Mouse (Mus musculus) spleen, postnatal 4 days (tissue): ENCODE data around the gene Tdg.
"Not testable (repeated sequence)": the region's sequence is repeated elsewhere in the genome, so short reads cannot be mapped to it uniquely, and the experiment has no call there.

Experiments
- DNase-seq, 2 experiments: peaks; one replicate each; pipeline ENCODE4 v3.0.0; 2022; ENCODE audit warnings: low spot score in 2 of 2

Gene Tdg

DNA sequence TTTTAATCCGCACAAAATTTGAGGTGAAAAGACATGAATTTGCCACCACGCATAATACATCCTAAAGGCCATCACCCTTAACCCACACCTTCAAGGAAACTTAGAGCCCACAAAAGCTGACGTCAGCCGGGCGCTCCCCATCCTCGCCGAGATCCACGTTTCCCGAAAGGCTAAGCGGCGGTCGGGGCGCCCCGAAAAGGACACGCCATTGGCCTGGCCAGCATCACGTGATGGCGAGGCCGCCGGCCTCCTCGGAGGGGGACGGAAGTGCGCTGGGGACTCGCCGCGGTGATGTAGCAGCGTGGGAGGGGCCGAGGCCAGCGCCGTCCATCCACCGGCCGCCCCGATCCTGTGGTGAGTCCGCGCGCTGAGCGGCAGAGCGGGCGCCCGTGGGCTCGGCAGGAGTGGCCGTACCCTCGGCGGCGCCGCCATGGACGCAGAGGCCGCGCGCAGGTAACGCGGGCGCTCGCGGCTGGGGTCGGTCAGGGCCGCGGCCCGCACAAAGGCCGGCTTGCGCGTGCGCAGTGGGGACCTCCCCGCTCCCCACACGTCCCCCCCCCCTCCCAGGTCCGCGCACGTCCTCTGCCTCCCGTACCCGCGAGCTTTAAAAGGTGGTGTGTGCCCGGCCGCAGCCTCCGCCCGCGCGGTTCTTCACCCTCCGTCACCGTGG is at the start of gene Tdg:
Tdg (plus strand) TSS at position 243 of the 670 bp plus-strand sequence.
- peak; percentile 91 to 92 for DNase-seq

DNA sequence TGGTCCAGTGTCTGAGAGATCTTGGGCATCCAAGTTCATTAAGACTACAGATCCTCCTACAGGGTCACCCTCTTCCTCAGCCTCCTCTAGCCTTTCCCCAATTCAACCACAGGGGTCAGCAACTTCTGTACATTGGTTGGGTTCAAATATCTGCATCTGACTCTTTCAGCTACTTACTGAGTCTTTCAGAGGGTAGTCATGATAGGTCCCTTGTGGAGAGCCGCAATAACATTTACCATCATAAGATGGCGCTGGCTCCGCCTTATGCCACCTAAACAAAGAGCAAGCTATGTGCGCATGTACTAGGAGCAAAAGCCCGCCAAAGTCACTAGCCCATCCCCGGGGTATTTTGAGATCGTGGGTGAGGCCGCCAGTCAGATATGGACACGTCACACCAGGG is 40.0 kb upstream of the Tdg start:
- DNase-seq = not testable (repeated sequence)

DNA sequence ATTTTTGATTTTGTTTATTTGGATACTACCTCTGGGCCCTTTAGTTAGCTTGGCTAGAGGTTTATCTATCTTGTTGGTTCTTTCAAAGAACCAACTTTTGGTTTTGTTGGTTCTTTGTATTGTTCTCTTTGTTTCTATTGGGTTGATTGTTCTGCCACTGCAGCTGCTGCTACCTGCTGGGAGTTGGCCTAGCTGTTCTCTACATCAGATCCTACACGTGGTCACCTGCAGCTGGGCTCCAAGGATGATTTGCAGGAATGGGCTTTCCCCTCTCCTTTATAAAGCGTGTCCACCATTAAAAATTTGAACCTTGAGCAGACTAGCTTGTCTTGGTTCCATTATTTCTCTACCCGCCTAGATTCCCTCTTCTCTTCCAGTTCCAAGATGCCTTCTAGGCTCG is 35.2 kb upstream of the Tdg start:
- not testable (repeated sequence) for DNase-seq

DNA sequence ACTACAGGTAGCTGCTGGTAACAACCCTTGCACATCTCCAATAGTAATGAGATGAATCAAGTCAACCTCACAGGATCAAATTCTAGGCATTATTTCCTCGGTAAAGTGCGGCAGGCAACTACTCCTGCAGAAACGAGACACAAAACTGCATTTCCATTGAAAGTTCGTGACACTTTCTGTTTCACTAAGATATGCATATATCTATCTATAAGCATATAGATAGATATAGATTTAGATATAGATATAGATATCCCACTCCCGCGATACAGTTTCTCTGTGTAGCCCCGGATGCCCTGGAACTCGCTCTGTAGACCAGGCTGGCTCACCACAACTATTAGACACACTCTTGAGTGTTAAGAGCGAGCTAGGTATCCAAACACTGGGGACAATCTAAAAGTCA is 7.4 kb upstream of the Tdg start:
- DNase-seq = peak in 1 of 2 experiments; percentile 34

DNA sequence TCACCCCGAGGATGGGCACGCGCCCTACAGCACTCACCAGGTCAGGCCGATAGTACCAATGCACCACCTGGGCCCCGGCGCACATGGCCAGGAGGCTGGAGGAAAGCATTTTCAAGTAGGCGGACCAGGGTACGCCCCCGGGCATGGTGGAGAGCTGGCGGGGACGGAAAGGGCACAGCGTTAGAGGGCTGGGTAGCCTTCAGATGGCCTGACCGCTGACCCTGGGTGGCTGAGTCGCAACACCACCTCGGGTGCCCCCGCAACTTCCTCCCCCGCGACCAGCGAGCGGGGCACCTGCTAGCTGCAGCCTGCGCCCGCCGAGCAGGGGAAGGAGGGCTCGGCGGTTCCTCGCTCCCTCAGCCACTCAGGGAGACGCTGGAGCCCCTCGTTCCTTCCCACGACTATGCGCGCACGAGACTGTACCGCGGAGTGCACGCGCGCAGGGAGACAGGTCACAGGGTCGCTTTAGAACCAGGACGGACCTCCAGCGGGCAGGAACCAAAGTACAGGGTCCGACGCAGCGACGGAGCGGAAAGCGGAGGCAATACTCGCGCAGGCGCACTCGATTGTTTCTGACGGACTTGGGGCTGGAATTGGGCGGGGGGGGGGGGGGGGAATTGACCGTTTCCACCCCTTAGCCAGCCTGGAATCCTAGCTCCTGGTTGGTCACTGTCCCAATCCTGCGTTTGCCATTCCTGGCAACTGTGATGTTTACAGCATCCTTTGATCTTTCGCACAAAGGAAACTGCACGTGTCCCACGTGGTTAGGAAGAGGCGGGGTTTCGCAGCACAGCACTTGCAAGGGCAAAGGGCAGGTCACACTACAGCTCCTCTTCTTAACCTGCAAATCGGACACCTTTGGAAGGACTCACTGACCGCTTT is 6.7 kb upstream of the Tdg start, which contains the start of gene 1190007I07Rik:
1190007I07Rik (minus strand) TSS at position 558 of the 882 bp plus-strand sequence.
- DNase-seq = peak; percentile 84 to 95

DNA sequence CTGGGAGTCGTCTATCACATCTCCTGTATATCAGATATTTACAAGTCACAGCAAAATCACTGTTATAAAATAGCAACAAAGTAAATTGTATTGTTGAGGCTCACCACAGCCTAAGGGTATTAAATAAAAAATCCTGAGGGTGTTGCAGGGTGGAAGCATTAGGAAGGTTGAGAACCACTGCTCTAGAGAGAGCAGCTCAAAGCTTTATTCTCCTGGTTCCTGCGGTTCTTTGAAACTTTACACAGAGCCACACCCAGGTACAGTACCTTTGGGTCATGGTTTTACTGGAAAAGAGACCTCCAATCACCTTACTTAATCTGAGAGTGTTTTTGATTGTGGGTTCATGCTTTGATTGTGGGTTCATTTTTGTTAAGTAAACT is 6.1 kb upstream of the Tdg start:
- not testable (repeated sequence) for DNase-seq

DNA sequence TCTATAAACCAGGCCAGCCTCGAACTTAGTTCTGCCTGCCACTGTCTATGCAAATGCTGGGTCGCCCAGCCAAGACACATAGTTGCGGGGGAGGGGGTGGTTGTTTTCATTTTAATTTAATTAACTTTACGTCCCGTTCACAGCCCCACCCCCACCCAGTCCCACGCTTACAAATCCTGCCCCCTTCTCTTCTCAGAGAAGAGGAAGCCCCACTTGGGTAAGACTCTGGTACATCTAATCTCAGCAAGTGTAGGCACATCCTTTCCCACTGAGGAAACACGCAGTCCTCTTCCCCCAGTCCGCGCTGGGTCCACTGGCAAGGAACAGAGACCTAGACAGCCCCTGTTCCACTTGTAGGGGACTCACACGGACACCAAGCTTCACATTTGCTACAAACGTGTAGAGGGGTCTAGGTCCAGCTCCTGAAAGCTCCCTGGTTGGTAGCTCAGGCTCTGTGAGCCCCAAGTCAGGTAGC is 480 bp upstream of the Tdg start:
- peak; percentile 24 to 72 for DNase-seq

DNA sequence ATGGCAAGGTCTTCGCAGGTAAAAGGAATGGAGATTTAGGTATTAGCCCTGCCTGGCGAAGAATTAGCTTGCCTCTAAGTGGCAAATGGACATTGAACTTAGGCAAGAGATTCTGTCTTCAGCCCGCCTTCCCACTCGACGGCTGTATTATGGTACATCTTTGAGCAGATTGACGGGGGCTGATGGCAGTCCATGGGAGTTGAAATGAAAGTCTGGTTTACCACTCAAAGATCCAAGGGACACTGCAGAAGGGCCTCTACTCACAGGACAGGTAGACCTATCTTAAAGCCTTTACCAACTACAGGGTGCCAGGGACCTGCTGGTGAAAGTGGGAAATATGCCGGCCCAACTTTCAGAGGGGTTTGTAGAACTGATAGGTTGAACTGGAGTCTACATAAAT is 869 bp downstream of the Tdg start:
- DNase-seq = no peak

DNA sequence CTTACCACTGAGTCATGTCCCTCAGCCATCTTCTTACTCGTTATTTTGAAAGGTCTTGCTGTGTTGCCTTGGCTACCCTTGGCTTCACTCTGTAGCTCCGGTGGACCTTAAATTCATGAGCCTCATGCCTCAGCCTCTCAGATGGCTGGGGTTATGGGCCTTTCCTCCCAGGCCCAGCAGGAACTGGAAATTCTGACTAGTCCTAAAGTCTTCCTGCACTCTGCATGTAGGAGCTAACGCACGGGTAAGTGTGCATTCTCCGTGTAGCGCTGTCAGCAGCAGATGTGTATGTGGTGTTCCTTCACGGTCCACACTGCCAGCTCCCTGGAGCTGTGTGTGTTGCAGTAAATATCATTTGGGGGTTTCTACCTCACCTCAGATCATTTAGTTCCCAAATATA is 1.5 kb downstream of the Tdg start:
- DNase-seq = no peak

DNA sequence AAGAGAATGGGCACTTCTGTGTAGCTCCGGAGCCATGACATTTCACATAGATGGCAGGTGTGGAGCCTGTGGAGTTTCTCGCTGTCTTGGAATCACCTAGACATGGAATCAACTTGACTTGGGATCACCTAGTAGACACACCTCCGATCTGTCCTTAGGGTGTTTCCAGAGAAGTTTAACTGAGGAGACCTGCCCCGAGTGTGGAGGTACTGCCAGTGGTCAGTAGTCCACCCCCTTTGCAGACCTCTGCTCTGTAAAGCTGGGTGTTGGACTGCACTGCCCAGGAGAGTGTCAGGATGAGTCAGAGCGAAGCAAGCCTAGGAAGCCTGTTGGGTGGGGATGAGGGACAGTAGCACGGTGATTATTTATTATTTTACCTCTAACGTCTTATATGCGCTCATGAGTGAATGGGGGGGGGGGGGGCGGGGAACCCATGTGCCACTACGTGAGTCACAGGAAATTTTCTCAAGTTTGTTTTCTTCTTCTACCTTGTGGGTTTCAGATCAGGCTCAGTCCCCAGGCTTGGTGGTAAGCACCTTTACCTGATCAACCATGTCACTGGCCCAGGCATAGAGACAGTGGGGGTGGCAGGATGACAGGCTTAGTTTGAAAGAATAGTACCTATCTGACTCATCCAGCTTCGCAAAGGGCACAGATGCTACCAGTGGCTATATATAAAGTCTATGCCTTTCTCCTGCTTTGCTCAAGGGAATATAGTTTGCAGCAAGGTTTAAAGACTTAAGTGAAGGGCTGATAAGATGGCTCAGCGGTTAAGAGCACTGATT is 3.1 kb downstream of the Tdg start:
- no peak for DNase-seq

DNA sequence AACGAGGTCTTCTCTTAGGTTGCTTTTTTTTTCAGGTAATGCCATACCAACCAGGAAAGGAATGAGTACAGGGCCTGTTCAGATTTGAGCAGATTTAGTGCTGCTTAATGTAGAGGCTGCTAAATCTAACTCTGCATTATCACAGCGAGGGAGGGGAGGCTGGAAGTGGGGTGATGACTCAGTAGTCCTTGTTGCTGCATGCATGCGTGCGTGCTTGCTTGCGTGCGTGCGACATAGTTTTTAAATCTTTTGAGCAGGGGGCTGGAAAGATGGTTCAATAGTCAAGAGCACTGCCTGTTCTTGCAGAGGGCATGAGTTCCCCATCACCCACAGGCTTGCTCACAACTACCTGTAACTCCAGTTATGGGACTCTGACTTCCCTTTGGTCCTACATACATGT is 4.7 kb downstream of the Tdg start:
- no peak for DNase-seq

DNA sequence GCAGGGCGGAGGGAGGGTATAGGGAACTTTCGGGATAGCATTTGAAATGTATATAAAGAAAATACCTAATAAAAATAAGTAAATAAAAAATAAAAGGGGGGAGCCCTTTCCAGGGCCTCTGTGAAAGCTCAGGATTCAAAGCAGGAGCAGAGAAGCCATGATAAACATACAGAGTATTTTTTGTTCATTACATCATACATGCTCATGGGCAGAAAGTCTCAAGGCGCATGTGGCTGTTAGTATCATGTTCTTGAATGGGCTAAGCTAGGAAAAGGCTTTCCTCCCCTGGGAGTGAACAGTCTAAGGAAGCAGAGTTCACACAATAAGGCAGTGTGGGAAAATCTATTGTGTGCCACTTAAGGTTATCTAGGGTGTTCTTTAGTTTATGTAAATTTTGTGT is 6.7 kb downstream of the Tdg start:
- no peak for DNase-seq

DNA sequence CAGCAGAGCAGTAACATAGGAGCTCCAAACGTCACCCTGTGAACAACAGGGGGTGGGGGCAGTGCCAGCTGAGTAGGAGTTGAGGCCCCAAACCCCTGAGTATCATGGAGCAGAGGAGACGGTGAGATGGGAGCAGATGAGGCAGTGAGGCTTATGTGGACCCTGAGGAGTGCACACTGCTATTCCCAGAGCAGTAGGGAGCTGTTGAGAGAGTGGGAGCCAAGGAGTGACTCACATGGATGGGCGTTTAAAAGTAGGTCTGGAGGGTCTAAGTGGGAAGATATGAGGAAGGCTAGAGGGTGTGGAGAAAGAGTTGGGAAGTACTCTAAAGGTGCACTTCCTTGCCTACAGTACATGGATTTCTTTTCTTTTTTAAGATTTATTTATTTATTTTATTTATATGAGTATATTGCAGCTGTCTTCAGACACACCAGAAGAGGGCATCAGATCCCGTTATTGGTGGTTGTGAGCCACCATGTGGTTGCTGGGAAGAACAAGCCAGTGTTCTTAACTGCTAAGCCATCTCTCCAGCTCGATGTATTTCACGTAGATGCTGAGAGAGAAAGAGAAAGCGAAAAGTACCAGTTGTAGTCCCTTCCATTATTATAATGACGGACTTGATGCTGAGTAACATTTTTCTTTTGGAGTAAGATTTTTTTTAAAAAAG is 9.5 kb downstream of the Tdg start:
- DNase-seq = no peak

DNA sequence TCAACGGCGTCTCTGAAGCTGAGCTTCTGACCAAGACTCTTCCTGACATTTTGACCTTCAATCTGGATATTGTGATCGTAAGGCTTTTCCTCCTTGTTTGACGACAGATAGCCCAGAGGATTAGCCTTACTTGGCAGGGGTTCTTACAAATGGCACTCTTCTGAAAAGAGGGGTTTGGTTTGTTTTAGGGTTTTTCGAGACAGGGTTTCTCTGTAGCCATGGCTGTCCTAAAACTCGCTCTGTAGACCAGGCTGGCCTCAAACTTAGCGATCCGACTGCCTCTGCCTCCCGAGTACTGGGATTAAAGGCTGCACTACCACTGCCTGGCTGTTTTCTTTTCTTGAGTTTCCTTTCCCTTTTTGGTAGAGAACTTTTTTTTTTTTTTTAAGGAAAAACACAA is 11.9 kb downstream of the Tdg start:
- no peak for DNase-seq

DNA sequence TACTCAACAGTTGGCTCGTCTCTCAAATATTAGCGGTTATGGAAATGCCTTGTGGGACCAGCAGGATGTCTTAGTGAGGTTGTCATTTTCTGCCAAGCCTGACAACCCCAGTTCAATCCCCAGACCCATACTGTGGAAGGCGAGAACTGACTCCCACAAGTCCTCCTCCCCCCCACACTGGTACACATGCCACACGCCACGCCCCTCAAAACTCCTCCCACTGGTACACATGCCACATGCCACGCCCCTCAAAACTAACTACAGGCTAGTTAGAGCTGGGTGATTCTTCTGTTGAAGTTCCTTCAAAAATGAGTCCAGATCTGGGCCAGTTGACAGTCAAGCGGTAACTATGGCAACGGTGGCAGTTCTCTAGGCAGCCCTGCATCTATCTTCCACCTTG is 16.5 kb downstream of the Tdg start:
- DNase-seq = no peak

DNA sequence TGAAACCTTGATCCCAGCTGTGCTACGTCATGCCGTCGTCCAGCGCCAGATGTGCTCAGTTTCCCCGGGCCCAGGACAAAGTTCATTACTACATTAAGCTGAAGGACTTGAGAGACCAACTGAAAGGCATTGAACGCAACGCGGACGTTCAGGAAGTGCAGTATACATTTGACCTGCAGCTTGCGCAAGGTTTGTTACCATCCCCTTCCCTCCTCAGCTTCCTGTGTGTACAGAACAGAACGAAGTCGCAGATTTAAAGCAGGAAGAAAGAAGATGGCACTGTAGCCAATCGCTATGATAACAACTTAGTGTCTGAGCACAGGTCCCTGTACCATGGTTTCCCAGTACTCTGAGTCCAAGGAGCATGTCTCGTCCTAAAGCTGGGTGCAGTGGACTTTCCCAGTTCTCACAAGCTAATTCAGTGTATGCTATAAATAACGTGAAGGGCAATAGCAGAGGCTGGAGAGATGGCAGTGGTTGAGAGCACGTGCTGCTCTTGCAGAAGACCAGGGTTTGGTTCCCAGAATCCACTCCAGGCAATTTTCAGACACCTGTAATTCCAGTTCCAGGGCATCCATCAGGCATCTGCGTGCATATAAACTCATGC is 17.7 kb downstream of the Tdg start:
- no peak for DNase-seq

DNA sequence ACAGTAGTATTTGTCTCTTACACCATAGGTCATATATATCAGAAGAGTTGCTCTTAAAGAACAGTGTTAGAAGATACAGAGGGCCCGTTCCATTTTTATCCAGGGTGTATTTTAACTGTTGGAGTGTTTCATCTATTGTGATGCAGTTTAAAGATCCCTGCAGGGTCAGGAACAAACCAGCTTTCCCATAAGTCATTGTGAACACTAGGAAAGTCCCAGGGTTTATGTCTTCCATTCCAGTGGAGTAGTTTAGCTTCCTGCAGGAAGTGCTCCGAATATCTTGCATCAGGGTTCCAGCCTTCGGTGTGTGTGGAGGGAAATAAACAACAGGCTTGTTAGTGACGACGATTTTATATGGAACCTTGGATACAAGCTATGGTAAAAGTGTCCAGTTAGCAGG is 21.6 kb downstream of the Tdg start:
- no peak for DNase-seq

DNA sequence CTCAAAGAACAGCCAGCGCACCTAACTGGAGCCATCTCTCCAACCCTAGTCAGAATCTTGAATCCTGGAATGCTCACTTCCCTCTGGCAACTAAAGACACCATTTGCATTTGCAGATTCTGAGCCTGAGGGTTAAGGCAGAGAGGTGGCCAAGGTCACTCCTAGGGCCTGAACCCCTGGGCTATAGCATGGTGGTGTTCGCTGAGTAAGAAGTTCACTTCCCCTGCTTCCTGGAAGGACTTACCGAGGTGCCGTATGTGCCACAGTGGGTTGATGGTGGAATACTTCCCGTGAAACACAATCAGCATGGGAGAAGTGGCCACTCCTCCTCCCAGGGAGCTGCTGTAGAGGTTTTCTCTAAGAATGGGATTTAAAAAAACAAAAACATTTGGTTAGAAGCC is 23.0 kb downstream of the Tdg start:
- DNase-seq = no peak

DNA sequence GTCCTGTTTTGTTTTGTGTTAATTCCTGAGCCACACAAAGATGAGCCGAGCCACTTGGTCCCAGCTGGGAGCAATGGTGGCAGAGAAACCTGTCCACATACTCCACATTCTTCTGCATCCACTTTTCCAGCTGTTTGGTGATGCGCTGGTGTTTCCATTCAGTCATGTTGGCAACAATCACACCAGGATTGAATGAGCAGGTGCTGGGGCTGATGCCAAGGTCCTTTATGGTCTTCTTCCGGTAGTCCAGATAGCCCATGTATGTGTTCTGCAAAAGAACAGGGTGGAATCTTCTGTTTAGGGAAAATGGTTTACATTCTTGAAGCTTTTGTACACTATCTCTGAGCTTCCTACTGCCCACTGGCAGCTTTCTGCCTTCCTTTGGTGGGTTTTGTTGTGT is 25.0 kb downstream of the Tdg start:
- DNase-seq = no peak

DNA sequence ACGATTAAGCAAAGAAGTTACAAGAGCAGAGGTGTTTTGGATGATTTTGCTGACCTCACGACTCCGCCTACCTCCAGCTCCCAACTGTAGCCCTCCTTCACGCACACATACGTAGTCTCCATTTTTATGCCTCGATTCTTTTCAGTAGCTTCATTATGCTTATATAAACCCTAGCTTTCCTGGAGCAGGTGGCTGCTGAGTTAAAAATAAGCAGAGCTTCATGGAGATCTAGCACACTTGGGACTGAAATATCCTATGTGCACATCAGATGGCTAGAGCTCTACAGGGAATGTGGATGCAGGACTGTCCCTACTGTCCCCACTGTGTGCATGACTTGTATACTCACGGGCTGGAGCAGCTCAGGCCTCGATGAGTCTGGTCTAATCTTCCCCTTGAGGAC is 32.2 kb downstream of the Tdg start:
- DNase-seq = no peak

DNA sequence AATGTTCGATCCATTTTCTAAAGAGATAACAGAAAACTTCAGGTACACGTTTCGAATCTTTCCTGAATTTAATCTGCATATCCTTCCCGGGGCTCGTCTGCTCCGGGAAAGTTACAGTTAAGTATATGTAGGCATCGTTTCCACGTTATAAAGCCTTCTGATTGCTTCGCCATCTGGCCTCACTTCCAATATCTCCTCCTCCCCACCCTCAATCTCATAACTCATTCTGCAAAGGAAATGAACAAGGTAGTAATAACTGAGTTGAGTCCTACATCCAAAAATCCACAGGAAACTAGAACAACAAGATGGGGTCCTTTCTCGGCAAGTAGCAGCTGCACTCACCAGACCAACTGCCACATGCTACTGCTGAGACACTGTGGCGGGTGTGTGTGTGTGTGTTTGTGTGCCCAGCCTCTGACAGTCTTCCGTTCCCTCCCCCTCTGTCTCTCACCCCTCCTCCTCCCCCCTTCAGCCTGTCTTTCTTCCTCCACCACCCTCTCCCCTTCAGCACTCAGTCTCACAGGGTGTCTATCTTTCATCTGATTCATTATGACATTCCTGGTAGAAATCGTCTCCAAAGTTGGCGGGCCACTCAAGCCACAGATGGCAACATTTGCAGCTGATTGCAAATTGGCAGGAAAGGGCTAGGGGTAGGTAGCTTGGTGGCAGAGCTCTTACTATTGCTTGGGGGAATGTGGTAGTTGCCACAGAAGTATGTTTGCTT is 32.8 kb downstream of the Tdg start:
- DNase-seq = no peak
